Mouse (Mus musculus): ENCODE measurements around the gene Plod3. TPM values are rescaled to one million over a fixed set of nuclear protein-coding genes. Genes with fewer than 3 reads are reported as not detected.

Plod3 gene
- 10 to 100 TPM in 1 of 2 experiments, 1 to 10 TPM in 1; 9.8 to 16.2 TPM for polyA plus RNA-seq (2017; shearing (Covaris generic))

DNA sequence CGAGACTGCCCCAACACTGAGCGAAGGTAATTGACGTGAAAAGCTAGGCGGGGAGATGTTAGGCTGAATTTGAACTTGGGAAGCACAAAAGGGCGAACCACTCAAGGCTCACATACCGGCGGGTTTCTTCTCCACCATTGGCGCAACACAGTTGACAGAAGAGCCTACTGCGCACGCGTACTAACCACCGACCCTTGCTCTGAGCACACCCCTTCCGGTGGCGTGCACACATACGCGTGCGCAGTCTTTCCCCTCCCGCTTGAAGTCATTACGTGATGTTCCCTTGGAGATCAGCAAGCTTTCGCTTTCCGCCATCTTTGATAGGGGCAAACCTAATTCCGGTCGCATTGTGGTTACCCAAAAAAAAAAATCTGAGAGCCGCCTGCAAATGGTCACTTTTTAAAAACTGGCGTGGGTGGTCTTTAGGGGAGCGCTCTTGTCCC is at the start of gene Plod3:
Plod3 (plus strand) TSS at position 325 of the 443 bp plus-strand sequence.

DNA sequence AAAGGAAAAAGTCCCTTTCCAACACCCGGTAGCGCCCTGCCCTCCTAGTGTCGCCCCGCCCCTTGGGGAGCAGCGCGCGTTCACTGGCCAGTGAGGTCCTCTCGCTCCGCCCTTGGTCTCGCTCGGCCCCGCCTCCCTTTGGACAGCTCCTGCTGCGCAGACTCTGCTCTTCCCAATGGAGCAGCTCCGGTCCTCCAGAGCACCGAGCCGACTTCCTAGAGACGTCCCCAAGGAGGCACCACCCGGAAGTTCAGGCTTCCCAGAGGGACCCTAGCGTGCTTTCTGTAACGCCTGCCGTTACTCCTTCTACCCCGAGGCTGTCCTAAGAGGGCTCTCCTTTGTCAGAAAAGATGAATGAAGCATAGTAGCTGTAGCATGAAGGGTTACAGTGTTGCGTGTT is 33.8 kb upstream of the Plod3 start, which contains the start of gene Fis1:
Fis1 (plus strand) TSS at position 261 of the 400 bp plus-strand sequence.

DNA sequence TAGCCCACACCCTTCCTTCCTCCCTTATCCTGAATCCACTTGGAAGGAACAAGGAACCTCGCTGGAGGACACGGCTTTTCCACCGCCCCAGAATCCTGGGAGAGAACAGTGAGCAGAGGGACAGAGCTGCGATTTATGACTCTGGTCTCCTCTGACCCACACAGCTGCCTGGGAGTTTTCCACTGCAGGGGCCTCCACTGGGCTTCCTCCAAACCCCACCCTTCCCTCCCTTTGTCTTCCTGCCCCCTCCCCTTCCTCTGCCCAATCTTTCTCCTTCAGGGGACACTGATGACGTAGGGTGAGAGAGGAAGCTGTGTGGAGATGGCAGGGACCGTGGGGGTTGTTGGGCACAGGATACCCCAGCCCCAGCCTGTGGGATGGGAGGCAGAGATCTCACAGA is 20.5 kb upstream of the Plod3 start, which contains the start of gene Cldn15:
Cldn15 (plus strand) TSS at position 286 of the 400 bp plus-strand sequence.

DNA sequence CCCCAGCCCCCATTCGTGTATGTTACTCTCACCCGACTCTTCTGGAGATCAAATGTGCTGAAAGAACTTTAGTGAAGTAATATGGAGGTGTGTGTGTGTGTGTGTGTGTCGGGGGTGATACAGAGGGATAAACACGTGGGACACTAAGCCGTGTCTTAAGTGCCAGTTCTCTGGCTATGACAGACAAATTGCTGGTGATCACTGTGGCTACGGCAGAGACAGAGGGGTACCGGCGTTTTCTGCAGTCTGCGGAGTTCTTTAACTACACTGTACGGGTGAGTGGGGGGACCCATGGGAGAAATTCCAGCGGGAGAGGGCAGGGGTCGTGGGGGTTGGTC is 1.1 kb downstream of the Plod3 start, which contains the start of gene Znhit1:
Znhit1 (minus strand) TSS at position 88 of the 338 bp plus-strand sequence.

DNA sequence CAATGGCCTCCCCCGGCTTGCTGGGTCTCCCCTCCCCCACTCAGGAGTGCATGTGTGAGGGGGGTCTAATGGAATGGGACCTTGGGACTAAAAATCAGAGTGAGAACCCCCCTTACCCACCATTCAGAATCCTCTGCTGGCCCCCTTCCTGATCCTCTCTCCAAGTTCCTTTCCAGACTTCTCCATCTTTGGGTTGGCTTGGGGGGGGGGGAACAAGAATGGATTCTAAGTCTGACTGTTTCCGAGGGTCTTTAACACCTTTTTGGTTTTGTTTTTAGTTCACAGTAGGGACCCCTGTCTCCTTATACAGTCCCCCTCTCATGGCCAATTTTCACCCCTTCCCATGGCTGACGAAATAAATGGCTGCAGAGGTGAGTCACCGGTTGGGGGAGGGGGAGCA is 39.3 kb downstream of the Plod3 start, which contains the start of gene Vgf:
Vgf (plus strand) TSS at position 301 of the 400 bp plus-strand sequence.

DNA sequence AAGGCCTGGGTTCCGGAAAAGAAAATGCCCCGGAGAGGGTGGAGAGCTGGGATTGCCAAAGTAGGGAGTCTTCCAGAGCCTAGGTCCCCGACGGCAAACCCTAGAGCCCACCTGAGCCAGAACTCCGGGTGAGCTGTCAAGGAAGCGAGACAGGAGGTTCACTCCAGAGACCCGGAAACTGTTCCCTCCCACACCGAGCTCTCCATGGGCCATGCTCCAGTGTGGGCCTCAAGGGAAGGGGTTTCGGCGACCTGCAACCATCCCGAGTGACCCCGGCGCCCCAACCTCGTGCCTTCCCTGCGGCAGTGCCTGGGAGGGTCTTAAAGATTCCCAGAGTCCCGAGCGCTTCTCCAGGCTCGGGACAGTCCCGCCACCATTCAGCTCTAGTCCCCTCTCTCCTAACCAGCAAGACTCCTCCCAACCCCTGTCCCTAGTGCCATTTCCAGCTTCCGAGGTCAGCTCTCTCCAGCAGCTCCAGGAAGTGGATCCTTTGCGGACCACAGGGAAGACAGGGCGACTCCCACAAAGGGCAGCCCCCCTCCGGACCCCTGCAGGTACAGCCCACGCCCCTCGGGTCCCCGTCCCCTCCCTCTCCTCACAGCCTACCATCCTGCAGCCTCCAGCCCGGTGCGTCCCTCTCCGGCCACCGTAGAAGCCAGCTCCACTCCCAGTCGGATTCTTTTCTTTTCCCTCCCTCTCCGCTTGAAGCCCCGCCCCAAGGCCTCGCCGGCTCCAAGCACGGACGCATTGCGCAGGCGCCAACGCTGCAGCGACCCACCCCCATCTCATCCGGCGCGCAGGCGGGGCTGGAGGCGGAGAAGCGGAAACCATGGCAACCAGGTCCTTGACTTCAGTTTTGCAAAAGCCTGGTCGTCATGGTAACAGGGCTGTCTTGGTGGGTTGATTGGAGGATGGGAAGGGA is 58.8 kb downstream of the Plod3 start, which contains the start of gene Ap1s1:
Ap1s1 (minus strand) TSS at position 734 of the 922 bp plus-strand sequence.

Other genes starting within 250 kb of the Plod3 start
- gene Col26a1, start 103.8 kb upstream of the Plod3 start, polyA plus RNA-seq (2017; shearing (Covaris generic)), result 1 to 10 TPM in 1 of 2 experiments, under 1 TPM in 1; 0.76 to 6.1 TPM
- gene Ift22, start 78.9 kb upstream of the Plod3 start, polyA plus RNA-seq (2017; shearing (Covaris generic)), result 1 to 10 TPM; 7.7 to 9.2 TPM
- gene Fis1, start 33.7 kb upstream of the Plod3 start, polyA plus RNA-seq (2017; shearing (Covaris generic)), result 100 to 1,000 TPM; 204 to 262 TPM
- not detected for gene Cldn15, start 20.4 kb upstream of the Plod3 start, polyA plus RNA-seq (2017; shearing (Covaris generic))
- gene Znhit1, start 1.0 kb downstream of the Plod3 start, polyA plus RNA-seq (2017; shearing (Covaris generic)), result 10 to 100 TPM; 41.9 to 59.2 TPM
- gene Vgf, start 39.4 kb downstream of the Plod3 start, polyA plus RNA-seq (2017; shearing (Covaris generic)), result not detected
- gene Ap1s1, start 59.1 kb downstream of the Plod3 start, polyA plus RNA-seq (2017; shearing (Covaris generic)), result 10 to 100 TPM; 71.3 to 86.8 TPM
- 1 to 10 TPM in 1 of 2 experiments, under 1 TPM in 1; 0.14 to 1.6 TPM for gene Serpine1, start 85.2 kb downstream of the Plod3 start, polyA plus RNA-seq (2017; shearing (Covaris generic))
- gene Trim56, start 129.2 kb downstream of the Plod3 start, polyA plus RNA-seq (2017; shearing (Covaris generic)), result 10 to 100 TPM; 11.7 to 16.4 TPM
- gene Muc3, start 162.3 kb downstream of the Plod3 start, polyA plus RNA-seq (2017; shearing (Covaris generic)), result under 1 TPM in 1 of 2 experiments, not detected in 1; 0.93 TPM
- 1 to 10 TPM; 1.5 to 1.9 TPM for gene Muc3a, start 225.4 kb downstream of the Plod3 start, polyA plus RNA-seq (2017; shearing (Covaris generic))

Data from inflammation-experienced regulatory T-cells (primary cell).